Mouse (Mus musculus) ES-Bruce4 (cell line): Measurements from ENCODE around the gene Coq9. TPM values are rescaled to one million over a fixed set of nuclear protein-coding genes. Genes with fewer than 3 reads are reported as not detected.
"Not testable (repeated sequence)": the region's sequence is repeated elsewhere in the genome, so short reads cannot be mapped to it uniquely, and the experiment has no call there.

Experiments used
- H3K27ac ChIP-seq: 2 replicates; pipeline ENCODE4 v1.5.1; 2012; ENCODE audit warnings: low read length, inconsistent platforms; ENCODE audit not compliant: insufficient read depth
- H3K27me3 ChIP-seq: 2 replicates; pipeline ENCODE4 v1.6.1; 2012; ENCODE audit warnings: mild to moderate bottlenecking, low read length, inconsistent platforms; ENCODE audit not compliant: control insufficient read depth, poor library complexity, insufficient read depth, severe bottlenecking
- H3K36me3 ChIP-seq: 2 replicates; pipeline ENCODE4 v1.6.1; 2012; ENCODE audit warnings: inconsistent platforms, mild to moderate bottlenecking, low read length, moderate library complexity; ENCODE audit not compliant: control insufficient read depth, poor library complexity, insufficient read depth, severe bottlenecking
- H3K4me1 ChIP-seq: one replicate; pipeline ENCODE4 v1.8.1; 2011; ENCODE audit warnings: low read length; ENCODE audit not compliant: control insufficient read depth, insufficient read depth
- H3K4me3 ChIP-seq: 2 replicates; pipeline ENCODE4 v1.5.1; 2011; ENCODE audit warnings: low read depth, mild to moderate bottlenecking, low read length
- H3K9ac ChIP-seq: 2 replicates; pipeline ENCODE4 v1.6.1; 2012; ENCODE audit warnings: low read depth, mild to moderate bottlenecking, inconsistent platforms; ENCODE audit not compliant: poor library complexity, severe bottlenecking
- H3K9me3 ChIP-seq: replicated peaks from 2 replicates; pipeline ENCODE4 v1.6.1; 2012; ENCODE audit warnings: mild to moderate bottlenecking, low read length, inconsistent platforms; ENCODE audit not compliant: control insufficient read depth, poor library complexity, insufficient read depth, severe bottlenecking
- CTCF ChIP-seq: IDR thresholded peaks from one replicate; pipeline ENCODE4 v1.8.1; 2011; ENCODE audit warnings: low read depth, low read length
- EP300 ChIP-seq: IDR thresholded peaks from 2 replicates; pipeline ENCODE4 v1.6.1; 2011; ENCODE audit warnings: low read depth, low read length; ENCODE audit not compliant: insufficient read depth
- POLR2A ChIP-seq: IDR thresholded peaks from one replicate; pipeline ENCODE4 v1.8.1; 2011; ENCODE audit warnings: low read length; ENCODE audit not compliant: insufficient read depth
- polyA plus RNA-seq: library from polyadenylated mRNA; stranded (reverse); fragments of >200 nt; gene quantifications from 2 replicates; pipeline ENCODE4 v1.2.4, GENCODE M21; 2011; ENCODE audit warnings: low read depth; ENCODE audit not compliant: missing spikeins, insufficient read depth, insufficient read length

Coq9 gene
- polyA plus RNA-seq, 1 experiment, result 36.0 TPM

- Histone ChIP-seq H3K9ac (no peak overlapping the region), H3K4me1 (no peaks in the 10 kb centered on the region), H3K9me3 (0 out of 2 replicates have a peak, but pooled peaks cover 6% of the 10 kb centered on the region), H3K36me3 (peaks cover 66% of the 10 kb centered on the region), H3K27me3 (no peaks in the 10 kb centered on the region), H3K27ac (no peak overlapping the region), H3K4me3 (no peak overlapping the region)
- TF ChIP-seq POLR2A (no peak), CTCF (no peak), EP300 (no peak)
Measured at GRCm38 (mm10) chr8:94826210-94826609, 11.9 kb upstream of the Coq9 start.

- Histone ChIP-seq H3K4me1 (no peaks in the 10 kb centered on the region), H3K9me3 (0 out of 2 replicates have a peak, but pooled peaks cover 6% of the 10 kb centered on the region), H3K36me3 (peaks cover 67% of the 10 kb centered on the region), H3K27me3 (no peaks in the 10 kb centered on the region), H3K27ac (no peak overlapping the region), H3K4me3 (no peak overlapping the region), H3K9ac (no peak overlapping the region)
- TF ChIP-seq EP300 (no peak), POLR2A (no peak), CTCF (no peak)
Measured at GRCm38 (mm10) chr8:94828284-94828683, 9.8 kb upstream of the Coq9 start.

DNA sequence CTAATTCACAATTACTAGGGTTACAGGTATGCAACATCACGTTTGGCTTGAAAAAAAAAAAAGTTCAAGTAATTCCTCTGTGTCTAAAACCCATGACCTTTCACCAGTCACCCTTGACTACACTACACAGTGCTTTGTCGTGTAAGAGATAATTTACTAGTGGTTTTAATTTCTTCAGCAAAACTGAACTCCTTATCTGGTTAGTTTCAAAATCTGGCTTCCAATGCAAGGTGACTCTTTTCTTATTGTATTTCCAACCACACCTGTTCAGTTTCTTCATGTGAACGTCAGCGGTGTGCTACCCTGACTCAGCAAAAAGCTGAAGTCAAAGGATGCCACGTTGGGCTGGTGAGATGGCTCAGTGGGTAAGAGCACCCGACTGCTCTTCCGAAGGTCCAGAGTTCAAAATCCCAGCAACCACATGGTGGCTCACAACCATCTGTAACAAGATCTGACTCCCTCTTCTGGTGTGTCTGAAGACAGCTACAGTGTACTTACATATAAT is 4.2 kb upstream of the Coq9 start:
- Histone ChIP-seq H3K9ac (peak overlapping the region; percentile 28; the same call in 1 of the 2 replicates), H3K27ac (0 out of 2 replicates have a peak overlapping the region, but pooled peaks have one; percentile 41), H3K36me3 (peaks cover 30% of the 10 kb centered on the region)
- not testable (repeated sequence) for H3K27me3 ChIP-seq, H3K9me3 ChIP-seq, H3K4me1 ChIP-seq, H3K4me3 ChIP-seq

DNA sequence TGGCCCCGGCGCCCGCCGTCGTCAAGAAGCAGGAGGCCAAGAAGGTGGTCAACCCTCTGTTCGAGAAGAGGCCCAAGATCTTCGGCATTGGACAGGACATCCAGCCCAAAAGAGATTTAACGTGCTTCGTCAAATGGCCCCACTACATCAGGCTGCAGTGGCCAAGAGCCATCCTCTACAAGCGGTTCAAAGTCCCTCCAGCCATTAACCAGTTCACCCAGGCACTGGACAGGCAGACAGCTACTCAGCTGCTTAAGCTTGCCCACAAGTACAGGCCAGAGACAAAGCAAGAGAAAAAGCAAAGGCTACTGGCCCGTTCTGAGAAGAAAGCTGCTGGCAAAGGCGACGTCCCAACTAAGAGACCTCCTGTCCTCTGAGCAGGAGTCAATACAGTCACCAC is 2.4 kb upstream of the Coq9 start:
- H3K36me3 ChIP-seq, result peaks cover 21% of the 10 kb centered on the region
- not testable (repeated sequence) for H3K27me3 ChIP-seq

GRCm38 (mm10) chr8:94836456-94837240 is 1.5 kb upstream of the Coq9 start:
- H3K36me3 ChIP-seq, result peaks cover 12% of the 10 kb centered on the region
- H3K27ac ChIP-seq, result no peak overlapping the region
- peak overlapping the region; percentile 21 for H3K4me3 ChIP-seq
- peak overlapping the region; percentile 98 for H3K9ac ChIP-seq
- no peaks in the 10 kb centered on the region for H3K9me3 ChIP-seq
- H3K27me3 ChIP-seq, result no peaks in the 10 kb centered on the region
- TF ChIP-seq POLR2A, result no peak
- TF ChIP-seq CTCF, result no peak
- TF ChIP-seq EP300, result no peak
- H3K4me1 ChIP-seq, result no peaks in the 10 kb centered on the region

More for the DNA sequence above, 2.4 kb upstream of the Coq9 start:
- not testable (repeated sequence) for H3K4me1 ChIP-seq, H3K9ac ChIP-seq, H3K27ac ChIP-seq, H3K4me3 ChIP-seq, H3K9me3 ChIP-seq

- Histone ChIP-seq H3K9me3 (no peaks in the 10 kb centered on the region), H3K36me3 (peaks cover 5% of the 10 kb centered on the region), H3K4me3 (peak overlapping the region; percentile 83), H3K27me3 (no peaks in the 10 kb centered on the region), H3K9ac (peak overlapping the region; percentile 98), H3K27ac (no peak overlapping the region), H3K4me1 (no peaks in the 10 kb centered on the region)
- TF ChIP-seq EP300 (no peak), CTCF (no peak), POLR2A (no peak)
Measured at GRCm38 (mm10) chr8:94838600-94838999, 479 bp downstream of the Coq9 start.
